Mouse (Mus musculus): ENCODE measurements around the gene Stt3b.
"Not testable (repeated sequence)": the region's sequence is repeated elsewhere in the genome, so short reads cannot be mapped to it uniquely, and the experiment has no call there.

The Stt3b gene

GRCm38 (mm10) chr9:115318621-115319375 is 8.6 kb upstream of the Stt3b start:
- DNase-seq (ENCODE audit: low spot score): no peak

GRCm38 (mm10) chr9:115317049-115317448 is 6.8 kb upstream of the Stt3b start:
- DNase-seq (ENCODE audit: low spot score): no peak

GRCm38 (mm10) chr9:115314556-115314955 is 4.3 kb upstream of the Stt3b start:
- no peak for DNase-seq (ENCODE audit: low spot score)

DNA sequence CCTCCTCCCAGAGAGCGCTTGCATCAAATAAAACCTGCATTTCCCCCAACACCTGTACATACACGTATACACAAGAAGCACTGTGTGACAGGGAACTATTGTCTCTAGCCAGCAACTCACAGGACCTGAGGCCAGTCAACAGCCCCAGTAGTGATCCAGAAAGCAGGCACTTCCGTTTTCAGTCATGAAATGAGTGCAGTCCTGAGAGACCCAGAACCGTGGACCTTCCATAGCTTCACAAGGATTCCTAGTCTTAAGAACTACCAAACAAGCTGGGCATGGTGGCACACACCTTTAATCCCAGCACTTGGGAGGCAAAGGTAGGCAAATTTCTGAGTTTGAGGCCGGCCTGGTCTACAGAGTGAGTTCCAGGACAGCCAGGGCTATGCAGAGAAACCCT is 3.6 kb upstream of the Stt3b start:
- DNase-seq (ENCODE audit: low spot score): no peak

GRCm38 (mm10) chr9:115311223-115311520 is 951 bp upstream of the Stt3b start:
- peak; percentile 27 for DNase-seq (ENCODE audit: low spot score)

- no peak for DNase-seq (ENCODE audit: low spot score)
These were observed 260 bp downstream of the Stt3b start for GRCm38 (mm10) chr9:115309977-115310345.

GRCm38 (mm10) chr9:115309381-115309971 is 745 bp downstream of the Stt3b start:
- peak; percentile 33 for DNase-seq (ENCODE audit: low spot score)

DNA sequence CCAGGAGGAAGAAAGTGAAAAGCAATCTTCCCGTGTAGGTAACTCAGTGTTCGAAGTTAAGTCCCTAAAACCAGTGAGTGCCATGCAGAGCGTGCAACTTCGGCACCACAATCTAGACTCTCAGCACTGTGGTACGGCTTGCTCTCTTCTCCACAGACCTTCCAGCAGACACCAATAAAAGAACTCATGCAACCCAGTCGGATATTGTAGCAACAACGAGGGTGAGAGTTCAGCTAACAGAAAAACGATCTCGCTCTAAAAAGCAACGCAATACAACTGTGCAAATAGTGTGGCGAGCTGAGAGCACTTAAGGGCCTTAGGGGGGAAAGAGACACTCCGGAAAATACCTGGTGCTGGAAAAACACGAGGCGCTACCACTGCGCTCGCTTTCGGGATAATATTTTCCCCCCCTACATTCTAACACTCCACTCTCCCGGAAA is 1.3 kb downstream of the Stt3b start:
- peak; percentile 14 for DNase-seq (ENCODE audit: low spot score)

- no peak for DNase-seq (ENCODE audit: low spot score)
These were observed 1.8 kb downstream of the Stt3b start for GRCm38 (mm10) chr9:115308401-115308800.

GRCm38 (mm10) chr9:115306202-115306601 is 4.0 kb downstream of the Stt3b start:
- DNase-seq (ENCODE audit: low spot score): peak; percentile 41

GRCm38 (mm10) chr9:115304149-115304548 is 6.1 kb downstream of the Stt3b start:
- no peak for DNase-seq (ENCODE audit: low spot score)

DNA sequence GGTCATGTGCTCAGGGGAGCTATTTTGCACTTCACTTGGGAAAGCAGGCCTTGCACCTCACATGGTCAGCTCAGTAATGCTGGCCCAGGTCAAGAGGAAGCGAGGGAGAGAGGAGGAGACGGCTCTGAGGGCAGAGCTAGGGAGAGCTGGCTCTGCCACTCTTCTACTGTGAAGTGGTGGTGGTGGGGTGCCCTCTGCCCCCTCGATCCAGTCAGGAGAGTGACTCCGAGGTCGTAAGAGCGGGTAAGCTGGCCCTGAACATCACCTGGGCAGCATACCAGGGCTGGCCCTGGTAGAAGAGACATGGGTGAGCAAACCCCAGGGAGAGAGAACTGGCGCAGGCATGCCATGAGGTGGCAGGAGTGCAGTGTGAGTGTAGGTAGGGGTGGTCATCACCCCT is 8.6 kb downstream of the Stt3b start:
- no peak for DNase-seq (ENCODE audit: low spot score)

DNA sequence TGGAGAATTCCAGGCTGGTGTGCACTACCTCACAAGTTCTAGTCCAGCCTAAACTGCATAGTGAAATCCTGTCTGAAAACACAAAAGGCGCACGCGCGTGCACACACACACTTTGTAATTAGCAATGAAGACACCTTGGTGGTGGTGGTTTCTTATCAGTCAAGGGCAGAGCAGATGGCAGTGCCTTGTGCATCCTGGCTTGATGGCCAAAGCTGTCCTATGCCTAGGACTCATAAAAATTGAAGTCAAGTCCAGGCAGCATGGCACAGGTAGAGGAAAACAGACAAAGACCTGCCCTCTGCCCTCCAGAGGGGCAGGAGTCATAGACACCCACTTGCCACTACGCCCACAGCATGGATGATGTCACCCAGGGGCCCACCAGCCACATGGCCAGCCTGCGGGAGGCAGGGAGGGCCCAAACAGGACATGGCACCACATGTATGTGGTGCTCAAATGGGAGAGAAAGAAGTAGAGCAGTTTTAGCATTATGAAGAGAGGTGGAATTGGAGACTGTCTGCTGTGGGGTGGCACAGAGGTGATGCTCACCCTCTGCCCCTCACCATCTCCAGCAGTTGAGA is 9.1 kb downstream of the Stt3b start:
- no peak for DNase-seq (ENCODE audit: low spot score)

- no peak for DNase-seq (ENCODE audit: low spot score)
These were observed 13.5 kb downstream of the Stt3b start for GRCm38 (mm10) chr9:115296738-115297137.

GRCm38 (mm10) chr9:115293920-115294594 is 16.2 kb downstream of the Stt3b start:
- no peak for DNase-seq (ENCODE audit: low spot score)

GRCm38 (mm10) chr9:115287774-115288434 is 22.3 kb downstream of the Stt3b start:
- no peak for DNase-seq (ENCODE audit: low spot score)

DNA sequence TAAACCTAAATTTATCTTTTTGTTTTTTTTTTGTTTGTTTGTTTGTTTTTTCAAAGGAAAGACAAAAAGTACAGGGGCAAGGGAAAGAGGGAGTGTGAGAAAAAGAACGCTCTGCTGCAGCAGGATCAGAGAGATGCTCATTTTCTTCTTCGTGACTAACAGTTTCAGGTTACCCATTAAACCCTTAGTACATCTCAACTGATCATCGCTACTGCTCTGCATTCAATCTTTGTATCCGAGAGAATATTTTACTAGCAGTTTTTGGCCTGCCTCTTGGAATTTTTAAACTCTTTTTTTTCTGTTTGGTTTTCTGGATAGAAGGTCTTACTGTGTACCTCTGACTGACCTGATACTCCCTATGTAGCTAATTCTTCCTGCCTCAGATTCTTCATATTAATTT is 25.8 kb downstream of the Stt3b start:
- no peak for DNase-seq (ENCODE audit: low spot score)

DNA sequence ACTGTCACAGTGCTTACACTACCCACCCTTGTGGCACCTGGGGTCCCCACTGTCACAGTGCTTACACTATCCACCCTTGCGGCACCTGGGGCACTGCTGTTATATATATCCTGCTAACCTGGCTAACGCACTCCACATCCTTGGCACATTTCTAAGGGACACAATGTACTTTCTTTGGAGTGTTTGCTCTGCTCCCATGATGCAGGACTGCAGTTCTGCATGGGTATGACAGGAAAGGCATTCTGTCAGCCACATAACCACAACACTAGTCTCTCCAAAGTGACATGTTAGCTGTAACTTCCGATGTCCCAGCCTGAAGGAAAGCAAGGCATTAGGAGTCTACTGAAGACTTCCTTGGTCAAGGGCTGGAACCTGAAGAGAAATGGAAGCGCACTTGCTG is 26.8 kb downstream of the Stt3b start:
- no peak for DNase-seq (ENCODE audit: low spot score)

DNA sequence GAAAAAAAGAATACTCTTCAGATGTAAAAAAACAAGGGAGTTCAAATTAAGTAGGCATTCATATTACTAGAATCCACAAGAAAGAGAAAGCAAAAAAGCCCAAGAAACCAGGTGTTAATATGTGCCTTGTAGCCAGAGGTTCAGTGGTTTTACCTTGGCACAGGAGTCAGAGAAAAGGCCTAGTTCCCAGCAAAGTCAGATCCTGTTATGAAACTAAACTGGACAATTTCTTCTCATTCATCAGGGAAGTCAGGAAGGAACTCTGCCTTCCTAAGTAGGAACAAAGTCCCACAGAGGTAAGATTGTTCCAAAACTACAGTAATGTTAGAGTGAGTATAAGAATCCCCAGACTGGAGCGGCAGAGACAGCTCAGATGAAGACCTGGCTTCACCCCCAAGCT is 31.6 kb downstream of the Stt3b start:
- no peak for DNase-seq (ENCODE audit: low spot score)

DNA sequence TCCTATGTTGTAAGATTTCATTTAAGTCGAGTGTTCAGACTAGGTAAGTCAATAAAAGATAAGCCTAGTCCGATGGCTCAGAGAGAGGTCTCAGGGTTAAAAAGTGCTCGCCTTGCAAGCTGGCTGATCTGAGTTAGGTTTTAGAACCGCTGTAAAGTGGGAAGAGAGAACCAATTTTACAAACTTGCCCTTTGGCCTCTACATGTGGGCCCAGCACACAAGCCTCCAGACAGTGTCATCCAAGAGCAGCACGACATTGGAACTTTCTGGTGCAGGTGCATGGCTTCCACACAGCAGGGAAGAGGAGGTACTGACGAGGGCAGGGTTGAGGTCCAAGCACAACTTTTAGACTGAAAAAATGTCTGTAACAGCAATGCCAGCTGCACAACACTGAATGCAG is 35.4 kb downstream of the Stt3b start:
- DNase-seq (ENCODE audit: low spot score): no peak

DNA sequence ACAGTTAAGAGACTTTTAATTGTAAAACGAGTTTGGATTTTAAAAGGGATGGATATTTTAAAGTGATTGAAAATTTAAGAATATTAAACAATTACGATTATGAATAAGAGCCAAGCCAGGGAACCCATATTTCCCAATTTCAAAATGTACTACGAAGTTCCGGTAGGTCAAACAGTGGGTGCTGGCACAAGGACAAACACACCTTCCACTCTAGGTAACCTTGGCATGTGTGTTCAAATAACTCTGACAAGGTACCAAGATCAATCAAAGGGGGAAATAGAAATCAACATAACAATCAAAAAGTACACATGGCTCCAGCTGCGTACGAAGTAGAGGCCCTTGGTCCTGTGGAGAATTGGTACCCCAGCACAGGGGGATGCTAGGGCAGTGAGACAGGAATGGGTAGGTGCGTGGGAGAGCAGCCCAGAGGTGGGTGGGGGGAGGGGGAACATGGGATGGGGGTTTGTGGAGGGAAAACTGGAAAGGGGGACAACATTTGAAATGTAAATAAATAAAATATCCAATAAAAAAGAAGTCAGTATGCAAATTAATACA is 37.0 kb downstream of the Stt3b start:
- no peak for DNase-seq (ENCODE audit: low spot score)

- not testable (repeated sequence) for DNase-seq (ENCODE audit: low spot score)
These were observed 37.8 kb downstream of the Stt3b start for GRCm38 (mm10) chr9:115272451-115272850.

Measured in MN1 (cell line).